Mouse (Mus musculus) intestine, embryonic 16.5 days (tissue): Measurements from ENCODE around the gene Cic. TPM values are rescaled to one million over a fixed set of nuclear protein-coding genes. Genes with fewer than 3 reads are reported as not detected.

Experiments
- ATAC-seq: fragments of 200-750 bp; cut with Nextera tagmentation; 2 replicates; pipeline ENCODE4 v1.8.0; 2017; ENCODE audit warnings: moderate TSS enrichment, moderate library complexity
- H3K27ac ChIP-seq: fragments of 300-500 bp; sonication (generic); 2 replicates; pipeline ENCODE4 v1.5.1; 2014; ENCODE audit warnings: mild to moderate bottlenecking, low read length
- H3K27me3 ChIP-seq: fragments of 300-500 bp; sonication (generic); replicated peaks from 2 replicates; pipeline ENCODE4 v1.6.1; 2014; ENCODE audit warnings: low read length, control low read depth, mixed read lengths; ENCODE audit not compliant: control insufficient read depth, insufficient read depth
- H3K36me3 ChIP-seq: fragments of 300-500 bp; sonication (generic); 2 replicates; pipeline ENCODE4 v1.6.1; 2014; ENCODE audit warnings: low read length, control low read depth; ENCODE audit not compliant: control insufficient read depth, insufficient read depth
- H3K4me1 ChIP-seq: fragments of 300-500 bp; sonication (generic); 2 replicates; pipeline ENCODE4 v1.6.1; 2014; ENCODE audit warnings: low read length, control low read depth, mixed read lengths; ENCODE audit not compliant: control insufficient read depth, insufficient read depth
- H3K4me2 ChIP-seq: fragments of 300-500 bp; sonication (generic); 2 replicates; pipeline ENCODE4 v1.6.1; 2014; ENCODE audit warnings: low read depth, low read length, control low read depth
- H3K4me3 ChIP-seq: fragments of 300-500 bp; sonication (generic); 2 replicates; pipeline ENCODE4 v1.5.1; 2014; ENCODE audit warnings: mild to moderate bottlenecking, low read length
- H3K9ac ChIP-seq: fragments of 300-500 bp; sonication (generic); 2 replicates; pipeline ENCODE4 v1.6.1; 2014; ENCODE audit warnings: low read depth, low read length
- H3K9me3 ChIP-seq: fragments of 300-500 bp; sonication (generic); 2 replicates; pipeline ENCODE4 v1.6.1; 2016; ENCODE audit warnings: low read length, control low read depth; ENCODE audit not compliant: control insufficient read depth
- WGBS: fragments of 180-500 bp; shearing (Covaris S2); extraction: QIAGEN DNeasy Blood & Tissue Kit; methylation state at CpG from one replicate; pipeline ENCODE4 v1.1.7; 2014; 5-methylcytosine and 5-hydroxymethylcytosine counted together
- polyA plus RNA-seq: library from polyadenylated mRNA; unstranded; fragments of >200 nt; fragmentation: Nextera tagmentation; extraction: Ambion mirVana; gene quantifications from 2 replicates; pipeline ENCODE4 v1.2.1, GENCODE M21; 2015

The Cic gene
- polyA plus RNA-seq, result 17.3 and 19.9 TPM in 2 replicates

GRCm38 (mm10) chr7:25267301-25267750 is at the start of gene Cic:
Gene Cic, plus strand, starts transcription at chr7:25267704.
- Histone ChIP-seq H3K4me3 (peak within 1 kb of the TSS; percentile 87), H3K4me1 (peaks cover 19% of the 10 kb centered on the region), H3K9ac (peak within 1 kb of the TSS; percentile 94), H3K27ac (peak within 1 kb of the TSS; percentile 81), H3K36me3 (no peaks in the 10 kb centered on the region; the same call in 1 of the 2 replicates), H3K9me3 (no peaks in the 10 kb centered on the region), H3K27me3 (no peaks in the 10 kb centered on the region), H3K4me2 (peak within 1 kb of the TSS; percentile 80)
- peak; percentile 88 for ATAC-seq
- WGBS, result 0% methylated on average over 29 of the region's 29 CpGs

- Histone ChIP-seq H3K27ac (peak overlapping the region; percentile 82), H3K36me3 (peaks cover 3% of the 10 kb centered on the region; the same call in 1 of the 2 replicates), H3K27me3 (no peaks in the 10 kb centered on the region), H3K4me2 (peak overlapping the region; percentile 87), H3K4me3 (peak overlapping the region; percentile 73), H3K9me3 (no peaks in the 10 kb centered on the region), H3K4me1 (peaks cover 27% of the 10 kb centered on the region), H3K9ac (peak overlapping the region; percentile 82)
- ATAC-seq, result peak; percentile 8
- WGBS, result under 1% methylated on average over 53 of the region's 53 CpGs
Measured at GRCm38 (mm10) chr7:25218705-25219415, 48.6 kb upstream of the Cic start.

GRCm38 (mm10) chr7:25219416-25219750 is 48.1 kb upstream of the Cic start:
- Histone ChIP-seq H3K27me3 (no peaks in the 10 kb centered on the region), H3K4me3 (peak overlapping the region; percentile 73), H3K4me1 (peaks cover 27% of the 10 kb centered on the region), H3K4me2 (peak overlapping the region; percentile 87), H3K9ac (peak overlapping the region; percentile 82), H3K9me3 (no peaks in the 10 kb centered on the region), H3K27ac (peak overlapping the region; percentile 82), H3K36me3 (peaks cover 6% of the 10 kb centered on the region)
- ATAC-seq, result no peak; the same call in 1 of the 2 replicates
- WGBS, result under 1% methylated on average over 16 of the region's 16 CpGs

GRCm38 (mm10) chr7:25219756-25220456 is 47.6 kb upstream of the Cic start:
- Histone ChIP-seq H3K4me2 (peak overlapping the region; percentile 87), H3K9me3 (no peaks in the 10 kb centered on the region), H3K4me3 (peak overlapping the region; percentile 73), H3K36me3 (peaks cover 7% of the 10 kb centered on the region), H3K27me3 (no peaks in the 10 kb centered on the region), H3K27ac (peak overlapping the region; percentile 84), H3K9ac (peak overlapping the region; percentile 82), H3K4me1 (peaks cover 27% of the 10 kb centered on the region)
- ATAC-seq, result peak; percentile 69
- 3% methylated on average over 31 of the region's 31 CpGs for WGBS

GRCm38 (mm10) chr7:25220457-25221101 is 46.9 kb upstream of the Cic start, which contains the start of gene Dedd2:
Gene Dedd2, minus strand, starts transcription at chr7:25220615.
- Histone ChIP-seq H3K27me3 (no peaks in the 10 kb centered on the region), H3K4me3 (peak within 1 kb of the TSS; percentile 73), H3K4me1 (peaks cover 27% of the 10 kb centered on the region), H3K36me3 (peaks cover 10% of the 10 kb centered on the region), H3K9ac (peak within 1 kb of the TSS; percentile 82), H3K27ac (peak within 1 kb of the TSS; percentile 84), H3K9me3 (no peaks in the 10 kb centered on the region), H3K4me2 (peak within 1 kb of the TSS; percentile 87)
- ATAC-seq, result no peak
- 4% methylated on average over 20 of the region's 20 CpGs for WGBS

- peak within 1 kb of the TSS; percentile 84 for H3K27ac ChIP-seq
- H3K36me3 ChIP-seq, result peaks cover 16% of the 10 kb centered on the region
- H3K4me3 ChIP-seq, result peak within 1 kb of the TSS; percentile 73
- no peaks in the 10 kb centered on the region for H3K27me3 ChIP-seq
- WGBS, result under 1% methylated on average over 45 of the region's 45 CpGs
- H3K9ac ChIP-seq, result peak within 1 kb of the TSS; percentile 77
- H3K9me3 ChIP-seq, result no peaks in the 10 kb centered on the region
- peak within 1 kb of the TSS; percentile 87 for H3K4me2 ChIP-seq
- peaks cover 27% of the 10 kb centered on the region for H3K4me1 ChIP-seq
- peak; percentile 92 for ATAC-seq
Measured at GRCm38 (mm10) chr7:25221102-25221883, 46.2 kb upstream of the Cic start, which contains the start of gene Zfp526. Gene Zfp526, plus strand, starts transcription at chr7:25221425.

- no peaks in the 10 kb centered on the region for H3K27me3 ChIP-seq
- ATAC-seq, result no peak
- H3K9me3 ChIP-seq, result no peaks in the 10 kb centered on the region
- peak overlapping the region; percentile 74 for H3K4me2 ChIP-seq
- WGBS, result 77% methylated on average over 10 of the region's 10 CpGs
- peak overlapping the region; percentile 77 for H3K9ac ChIP-seq
- H3K4me3 ChIP-seq, result peak overlapping the region; percentile 73
- H3K4me1 ChIP-seq, result peaks cover 27% of the 10 kb centered on the region
- no peak overlapping the region for H3K27ac ChIP-seq
- H3K36me3 ChIP-seq, result peaks cover 21% of the 10 kb centered on the region
Measured at GRCm38 (mm10) chr7:25222275-25222967, 45.1 kb upstream of the Cic start.

- no peak overlapping the region for H3K4me3 ChIP-seq
- no peaks in the 10 kb centered on the region for H3K27me3 ChIP-seq
- no peak for ATAC-seq
- H3K36me3 ChIP-seq, result peaks cover 49% of the 10 kb centered on the region
- no peak overlapping the region for H3K27ac ChIP-seq
- peaks cover 2% of the 10 kb centered on the region; the same call in 1 of the 2 replicates for H3K4me1 ChIP-seq
- H3K9ac ChIP-seq, result no peak overlapping the region
- no peaks in the 10 kb centered on the region for H3K9me3 ChIP-seq
- H3K4me2 ChIP-seq, result no peak overlapping the region
- WGBS, result 83% methylated on average over 1 of the region's 1 CpGs
Measured at GRCm38 (mm10) chr7:25227523-25228300, 39.8 kb upstream of the Cic start.
